Mouse (Mus musculus) heart, postnatal 0 days (tissue): ENCODE measurements around the gene Gm1043. TPM values are rescaled to one million over a fixed set of nuclear protein-coding genes. Genes with fewer than 3 reads are reported as not detected.

ENCODE experiments used
- ATAC-seq: fragments of 200-750 bp; cut with Nextera tagmentation; 2 replicates; pipeline ENCODE4 v1.8.0; 2017; ENCODE audit warnings: low read depth, moderate number of reproducible peaks, moderate library complexity; ENCODE audit not compliant: insufficient read depth
- DNase-seq: peaks from one replicate; pipeline ENCODE4 v3.0.0-alpha.2; 2016; ENCODE audit warnings: low spot score
- H3K27ac ChIP-seq: fragments of 300-500 bp; sonication (generic); 2 replicates; pipeline ENCODE4 v1.5.1; 2014; ENCODE audit warnings: low read depth, mild to moderate bottlenecking
- H3K27me3 ChIP-seq: fragments of 300-500 bp; sonication (generic); 2 replicates; pipeline ENCODE4 v1.6.1; 2014; ENCODE audit warnings: low read length, mixed read lengths; ENCODE audit not compliant: control insufficient read depth, insufficient read depth
- H3K36me3 ChIP-seq: fragments of 300-500 bp; sonication (generic); replicated peaks from 2 replicates; pipeline ENCODE4 v1.6.1; 2014; ENCODE audit warnings: low read length, mixed read lengths; ENCODE audit not compliant: control insufficient read depth, insufficient read depth
- H3K4me1 ChIP-seq: fragments of 300-500 bp; sonication (generic); 2 replicates; pipeline ENCODE4 v1.6.1; 2014; ENCODE audit warnings: antibody characterized with exemption; ENCODE audit not compliant: control insufficient read depth, insufficient read depth
- H3K4me2 ChIP-seq: fragments of 300-500 bp; sonication (generic); 2 replicates; pipeline ENCODE4 v1.6.1; 2014; ENCODE audit warnings: low read depth, mild to moderate bottlenecking, low read length, moderate library complexity
- H3K4me3 ChIP-seq: fragments of 300-500 bp; sonication (generic); 2 replicates; pipeline ENCODE4 v1.5.1; 2014; ENCODE audit warnings: low read depth, low read length
- H3K9ac ChIP-seq: fragments of 300-500 bp; sonication (generic); replicated peaks from 2 replicates; pipeline ENCODE4 v1.6.1; 2014; ENCODE audit warnings: low read depth, low read length, mixed read lengths
- H3K9me3 ChIP-seq: fragments of 300-500 bp; sonication (generic); replicated peaks from 2 replicates; pipeline ENCODE4 v1.6.1; 2016; ENCODE audit warnings: low read length; ENCODE audit not compliant: control insufficient read depth
- CTCF ChIP-seq: IDR thresholded peaks from 2 replicates; pipeline ENCODE4 v1.5.1; 2016; ENCODE audit warnings: antibody characterized with exemption, control low read depth, low read depth
- EP300 ChIP-seq: IDR thresholded peaks from 2 replicates; pipeline ENCODE4 v1.6.1; 2016; ENCODE audit warnings: antibody characterized with exemption, low read depth
- WGBS: fragments of 180-500 bp; shearing (Covaris S2); extraction: QIAGEN DNeasy Blood & Tissue Kit; methylation state at CpG from one replicate; pipeline ENCODE4 v1.1.7; 2014; 5-methylcytosine and 5-hydroxymethylcytosine counted together
- polyA plus RNA-seq: library from polyadenylated mRNA; unstranded; fragments of >200 nt; fragmentation: Nextera tagmentation; extraction: Ambion mirVana; gene quantifications from 2 replicates; pipeline ENCODE4 v1.2.1, GENCODE M21; 2015
- total RNA-seq: library from RNA; depleted of rRNA; stranded (reverse); fragments of >200 nt; gene quantifications from 2 replicates; pipeline ENCODE4 v1.2.3, GENCODE M21; 2014; ENCODE audit warnings: low replicate concordance

Gene Gm1043
- total and polyA plus RNA-seq, 2 experiments from 2014 or later = not detected

GRCm38 (mm10) chr5:37204886-37205285, 119.7 kb downstream of the Gm1043 start:
- Histone ChIP-seq H3K4me1 (no peaks in the 10 kb centered on the region), H3K27ac (no peak overlapping the region), H3K4me3 (no peak overlapping the region), H3K27me3 (no peaks in the 10 kb centered on the region), H3K36me3 (no peaks in the 10 kb centered on the region), H3K9me3 (no peaks in the 10 kb centered on the region), H3K4me2 (no peak overlapping the region), H3K9ac (no peak overlapping the region)
- TF ChIP-seq EP300 = no peak
- TF ChIP-seq CTCF = no peak
- WGBS = 75% methylated on average over 7 of the region's 7 CpGs
- no peak for DNase-seq
- ATAC-seq = no peak

GRCm38 (mm10) chr5:37205420-37205819, 120.2 kb downstream of the Gm1043 start:
- H3K4me1 ChIP-seq = no peaks in the 10 kb centered on the region
- TF ChIP-seq CTCF = no peak
- TF ChIP-seq EP300 = no peak
- DNase-seq (no peak), ATAC-seq (no peak)
- H3K9ac ChIP-seq = no peak overlapping the region
- H3K27me3 ChIP-seq = no peaks in the 10 kb centered on the region
- H3K4me3 ChIP-seq = no peak overlapping the region
- no peaks in the 10 kb centered on the region for H3K36me3 ChIP-seq
- 70% methylated on average over 1 of the region's 1 CpGs for WGBS
- no peak overlapping the region for H3K4me2 ChIP-seq
- H3K27ac ChIP-seq = no peak overlapping the region
- no peaks in the 10 kb centered on the region for H3K9me3 ChIP-seq

- no peak for TF ChIP-seq EP300
- TF ChIP-seq CTCF = no peak
- Histone ChIP-seq H3K9me3 (no peaks in the 10 kb centered on the region), H3K27me3 (no peaks in the 10 kb centered on the region), H3K4me3 (no peak overlapping the region), H3K27ac (no peak overlapping the region), H3K36me3 (no peaks in the 10 kb centered on the region), H3K4me1 (no peaks in the 10 kb centered on the region), H3K4me2 (no peak overlapping the region), H3K9ac (no peak overlapping the region)
- ATAC-seq = no peak
- no peak for DNase-seq
- 53% methylated on average over 2 of the region's 2 CpGs for WGBS
Measured at GRCm38 (mm10) chr5:37206364-37206763, 121.2 kb downstream of the Gm1043 start.

GRCm38 (mm10) chr5:37212938-37213708, 128.0 kb downstream of the Gm1043 start:
- no peaks in the 10 kb centered on the region for H3K27me3 ChIP-seq
- H3K4me1 ChIP-seq = no peaks in the 10 kb centered on the region
- H3K36me3 ChIP-seq = no peaks in the 10 kb centered on the region
- H3K4me3 ChIP-seq = no peak overlapping the region
- H3K27ac ChIP-seq = no peak overlapping the region
- DNase-seq (no peak), ATAC-seq (no peak)
- H3K9me3 ChIP-seq = no peaks in the 10 kb centered on the region
- no peak overlapping the region for H3K4me2 ChIP-seq
- 71% methylated on average over 9 of the region's 9 CpGs for WGBS
- H3K9ac ChIP-seq = no peak overlapping the region
- TF ChIP-seq EP300 = no peak
- TF ChIP-seq CTCF = no peak

GRCm38 (mm10) chr5:37213709-37214103, 128.5 kb downstream of the Gm1043 start:
- no peaks in the 10 kb centered on the region for H3K36me3 ChIP-seq
- no peak overlapping the region for H3K9ac ChIP-seq
- 51% methylated on average over 4 of the region's 4 CpGs for WGBS
- no peak for TF ChIP-seq EP300
- no peak for TF ChIP-seq CTCF
- ATAC-seq = no peak
- H3K9me3 ChIP-seq = no peaks in the 10 kb centered on the region
- no peaks in the 10 kb centered on the region for H3K27me3 ChIP-seq
- H3K4me3 ChIP-seq = no peak overlapping the region
- no peaks in the 10 kb centered on the region for H3K4me1 ChIP-seq
- H3K27ac ChIP-seq = no peak overlapping the region
- H3K4me2 ChIP-seq = no peak overlapping the region
- DNase-seq = no peak

- Histone ChIP-seq H3K9me3 (no peaks in the 10 kb centered on the region), H3K4me1 (no peaks in the 10 kb centered on the region), H3K4me2 (no peak overlapping the region), H3K9ac (no peak overlapping the region), H3K27ac (no peak overlapping the region), H3K36me3 (no peaks in the 10 kb centered on the region), H3K27me3 (no peaks in the 10 kb centered on the region), H3K4me3 (no peak overlapping the region)
- 78% methylated on average over 6 of the region's 6 CpGs for WGBS
- TF ChIP-seq EP300 = no peak
- TF ChIP-seq CTCF = no peak
- ATAC-seq = no peak
- no peak for DNase-seq
Measured at GRCm38 (mm10) chr5:37214614-37215013, 129.4 kb downstream of the Gm1043 start.
